Mouse (Mus musculus): Measurements from ENCODE around the gene Ecm1.
"Not testable (repeated sequence)": the region's sequence is repeated elsewhere in the genome, so short reads cannot be mapped to it uniquely, and the experiment has no call there.

Gene Ecm1

GRCm38 (mm10) chr3:95690552-95690951, 48.8 kb downstream of the Ecm1 start:
- DNase-seq (ENCODE audit: inconsistent age in 2 of 2, low spot score in 1 of 2), result not testable (repeated sequence)

GRCm38 (mm10) chr3:95689940-95690339, 49.4 kb downstream of the Ecm1 start:
- no peak for DNase-seq (ENCODE audit: inconsistent age in 2 of 2, low spot score in 1 of 2)

- peak; percentile 37 to 46 for DNase-seq (ENCODE audit: inconsistent age in 2 of 2, low spot score in 1 of 2)
Measured at GRCm38 (mm10) chr3:95689171-95689915, 50.0 kb downstream of the Ecm1 start.

- peak; percentile 83 to 93 for DNase-seq (ENCODE audit: inconsistent age in 2 of 2, low spot score in 1 of 2)
Measured at GRCm38 (mm10) chr3:95687524-95688421, 51.6 kb downstream of the Ecm1 start, which contains the start of gene Adamtsl4. Adamtsl4 (minus strand) TSS chr3:95687917.

- DNase-seq (ENCODE audit: inconsistent age in 2 of 2, low spot score in 1 of 2), result peak in 1 of 2 experiments; percentile 15
Measured at GRCm38 (mm10) chr3:95687168-95687523, 52.2 kb downstream of the Ecm1 start.

- peak; percentile 16 to 45 for DNase-seq (ENCODE audit: inconsistent age in 2 of 2, low spot score in 1 of 2)
Measured at GRCm38 (mm10) chr3:95686492-95687167, 52.7 kb downstream of the Ecm1 start.

- no peak for DNase-seq (ENCODE audit: inconsistent age in 2 of 2, low spot score in 1 of 2)
Measured at GRCm38 (mm10) chr3:95685701-95686100, 53.7 kb downstream of the Ecm1 start.

GRCm38 (mm10) chr3:95685301-95685700, 54.1 kb downstream of the Ecm1 start:
- peak in 1 of 2 experiments; percentile 8 for DNase-seq (ENCODE audit: inconsistent age in 2 of 2, low spot score in 1 of 2)

- DNase-seq (ENCODE audit: inconsistent age in 2 of 2, low spot score in 1 of 2), result no peak
Measured at GRCm38 (mm10) chr3:95684846-95685245, 54.5 kb downstream of the Ecm1 start.

All from adrenal gland, adult (tissue).